Mouse (Mus musculus) limb, embryonic 15.5 days (tissue): ENCODE data around the gene Pdk1. TPM values are rescaled to one million over a fixed set of nuclear protein-coding genes. Genes with fewer than 3 reads are reported as not detected.

Source experiments
- polyA plus RNA-seq: library from polyadenylated mRNA; unstranded; fragments of >200 nt; fragmentation: Nextera tagmentation; extraction: Ambion mirVana; gene quantifications from 2 replicates; pipeline ENCODE4 v1.2.1, GENCODE M21; 2015

The Pdk1 gene
- polyA plus RNA-seq, 1 experiment from 2014 or later: 71.7 TPM

Other genes with a start within 250 kb of the Pdk1 start
- 38.5 and 47.2 TPM in 2 replicates for gene Itga6, start 127.6 kb upstream of the Pdk1 start, polyA plus RNA-seq
- 4.6 and 4.7 TPM in 2 replicates for gene Rapgef4, start 108.0 kb downstream of the Pdk1 start, polyA plus RNA-seq